Mouse (Mus musculus): ENCODE measurements around the gene Alkbh2. TPM values are rescaled to one million over a fixed set of nuclear protein-coding genes. Genes with fewer than 3 reads are reported as not detected.

Gene Alkbh2
- polyA plus RNA-seq, 1 experiment, result 5.2 TPM

- Histone ChIP-seq H3ac (ENCODE audit: control insufficient read depth, insufficient read length, low read depth) (no peak overlapping the region), H3K79me2 (ENCODE audit: control insufficient read depth, insufficient read depth) (no peaks in the 10 kb centered on the region), H3K36me3 (ENCODE audit: control insufficient read depth, insufficient read depth) (no peaks in the 10 kb centered on the region), H3K79me3 (ENCODE audit: low read depth) (no peaks in the 10 kb centered on the region), H3K27me3 (ENCODE audit: control insufficient read depth, insufficient read depth, insufficient read length) (peaks cover 22% of the 10 kb centered on the region), H3K4me3 (ENCODE audit: insufficient read depth, poor library complexity, severe bottlenecking) (no peak overlapping the region)
- no peak for TF ChIP-seq CTCF (IDR thresholded peaks at IDR 0.05; ENCODE audit: control insufficient read depth, insufficient read depth, insufficient read length)
- no peak for TF ChIP-seq USF1 (IDR thresholded peaks at IDR 0.05; ENCODE audit: low read depth)
These were observed 25.5 kb upstream of the Alkbh2 start for GRCm38 (mm10) chr5:114153490-114153889.

- H3K4me3 ChIP-seq (ENCODE audit: insufficient read depth, poor library complexity, severe bottlenecking), result no peak overlapping the region
- TF ChIP-seq CEBPB (IDR thresholded peaks at IDR 0.05; ENCODE audit: low read depth), result no peak
- TF ChIP-seq USF1 (IDR thresholded peaks at IDR 0.05; ENCODE audit: low read depth), result no peak
- no peak for TF ChIP-seq FOSL1 (IDR thresholded peaks at IDR 0.05; ENCODE audit: insufficient read depth, low read length, poor library complexity, severe bottlenecking)
- TF ChIP-seq MAX (IDR thresholded peaks at IDR 0.05), result no peak
- TF ChIP-seq CTCF (IDR thresholded peaks at IDR 0.05; ENCODE audit: control insufficient read depth, insufficient read depth, insufficient read length), result no peak
- no peak for TF ChIP-seq MYOG (IDR thresholded peaks at IDR 0.05; ENCODE audit: control insufficient read depth, extremely low read depth, insufficient read length)
- no peak for TF ChIP-seq MYOD1 (IDR thresholded peaks at IDR 0.05; ENCODE audit: control insufficient read depth, insufficient read length, low read depth)
These were observed 24.5 kb upstream of the Alkbh2 start for GRCm38 (mm10) chr5:114152359-114153092.

DNA sequence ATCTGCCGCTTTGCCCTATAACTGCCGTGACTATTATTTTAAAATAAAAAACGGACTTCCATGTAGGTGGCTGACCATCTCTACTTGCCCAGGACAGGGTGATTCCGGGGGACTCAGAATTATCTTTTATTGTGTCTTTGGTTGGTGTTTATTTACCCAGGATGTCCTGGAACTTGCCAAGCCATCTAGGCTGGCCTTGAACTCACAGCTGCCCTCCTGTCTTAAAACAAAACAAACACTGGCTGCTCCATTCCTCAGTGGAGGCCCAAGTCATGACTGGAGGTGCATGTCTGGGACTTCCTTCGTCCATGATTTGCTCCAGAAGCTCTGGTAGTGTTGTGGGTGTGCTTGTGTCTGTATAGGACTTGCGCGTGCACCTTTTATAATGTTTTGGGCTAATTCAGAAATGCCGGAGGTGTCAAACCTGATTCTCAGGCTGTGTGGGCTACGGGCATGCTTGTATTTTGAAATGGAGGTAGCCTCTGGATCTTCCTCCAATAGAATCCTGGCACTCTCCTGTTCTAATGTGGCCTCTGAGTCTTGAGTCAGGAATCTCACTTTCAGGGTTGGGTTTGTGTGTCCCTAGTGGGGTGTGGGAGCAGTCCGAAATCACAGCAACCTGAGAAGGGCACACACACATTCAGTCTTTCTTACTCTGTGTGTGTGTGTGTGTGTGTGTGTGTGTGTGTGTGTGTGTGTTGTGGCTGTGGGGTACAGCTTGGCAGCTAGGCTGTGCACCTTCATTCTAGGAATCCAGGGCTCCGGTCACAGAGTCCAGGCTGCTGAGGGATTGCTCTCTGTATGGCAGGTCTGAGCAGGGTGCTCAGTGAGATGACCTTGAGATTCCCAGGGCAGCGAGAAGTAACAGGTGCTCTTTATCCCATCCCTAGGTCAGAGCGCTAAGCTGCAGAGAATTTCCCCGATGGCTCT, 19.3 kb upstream of the Alkbh2 start:
- TF ChIP-seq CEBPB (IDR thresholded peaks at IDR 0.05; ENCODE audit: low read depth) (no peak), FOSL1 (IDR thresholded peaks at IDR 0.05; ENCODE audit: insufficient read depth, low read length, poor library complexity, severe bottlenecking) (no peak), MYOG (IDR thresholded peaks at IDR 0.05; ENCODE audit: control insufficient read depth, extremely low read depth, insufficient read length) (no peak), USF1 (IDR thresholded peaks at IDR 0.05; ENCODE audit: low read depth) (no peak), MYOD1 (IDR thresholded peaks at IDR 0.05; ENCODE audit: control insufficient read depth, insufficient read length, low read depth) (no peak), MAX (IDR thresholded peaks at IDR 0.05) (no peak), CTCF (IDR thresholded peaks at IDR 0.05; ENCODE audit: control insufficient read depth, insufficient read depth, insufficient read length) (no peak)
- peaks cover 31% of the 10 kb centered on the region for H3K27me3 ChIP-seq (ENCODE audit: control insufficient read depth, insufficient read depth, insufficient read length)
- no peaks in the 10 kb centered on the region for H3K36me3 ChIP-seq (ENCODE audit: control insufficient read depth, insufficient read depth)
- H3K4me3 ChIP-seq (ENCODE audit: insufficient read depth, poor library complexity, severe bottlenecking), result no peak overlapping the region
- no peaks in the 10 kb centered on the region for H3K79me2 ChIP-seq (ENCODE audit: control insufficient read depth, insufficient read depth)
- no peaks in the 10 kb centered on the region for H3K79me3 ChIP-seq (ENCODE audit: low read depth)
- H3ac ChIP-seq (ENCODE audit: control insufficient read depth, insufficient read length, low read depth), result no peak overlapping the region

More at GRCm38 (mm10) chr5:114152359-114153092, 24.5 kb upstream of the Alkbh2 start:
- Histone ChIP-seq H3K79me3 (ENCODE audit: low read depth) (no peaks in the 10 kb centered on the region), H3K36me3 (ENCODE audit: control insufficient read depth, insufficient read depth) (no peaks in the 10 kb centered on the region), H3ac (ENCODE audit: control insufficient read depth, insufficient read length, low read depth) (no peak overlapping the region), H3K27me3 (ENCODE audit: control insufficient read depth, insufficient read depth, insufficient read length) (peaks cover 24% of the 10 kb centered on the region), H3K79me2 (ENCODE audit: control insufficient read depth, insufficient read depth) (no peaks in the 10 kb centered on the region)

GRCm38 (mm10) chr5:114146028-114146888, 18.2 kb upstream of the Alkbh2 start, which contains the start of gene Acacb:
Gene Acacb (plus strand): TSS chr5:114146535.
- Histone ChIP-seq H3K79me2 (ENCODE audit: control insufficient read depth, insufficient read depth) (no peaks in the 10 kb centered on the region), H3K79me3 (ENCODE audit: low read depth) (no peaks in the 10 kb centered on the region), H3K27me3 (ENCODE audit: control insufficient read depth, insufficient read depth, insufficient read length) (peaks cover 22% of the 10 kb centered on the region), H3K36me3 (ENCODE audit: control insufficient read depth, insufficient read depth) (no peaks in the 10 kb centered on the region), H3K4me3 (ENCODE audit: insufficient read depth, poor library complexity, severe bottlenecking) (no peak within 1 kb of the TSS), H3ac (ENCODE audit: control insufficient read depth, insufficient read length, low read depth) (no peak within 1 kb of the TSS)
- TF ChIP-seq MYOD1 (IDR thresholded peaks at IDR 0.05; ENCODE audit: control insufficient read depth, insufficient read length, low read depth) (no peak), USF1 (IDR thresholded peaks at IDR 0.05; ENCODE audit: low read depth) (no peak), MAX (IDR thresholded peaks at IDR 0.05) (no peak), MYOG (IDR thresholded peaks at IDR 0.05; ENCODE audit: control insufficient read depth, extremely low read depth, insufficient read length) (no peak), CEBPB (IDR thresholded peaks at IDR 0.05; ENCODE audit: low read depth) (no peak), CTCF (IDR thresholded peaks at IDR 0.05; ENCODE audit: control insufficient read depth, insufficient read depth, insufficient read length) (no peak), FOSL1 (IDR thresholded peaks at IDR 0.05; ENCODE audit: insufficient read depth, low read length, poor library complexity, severe bottlenecking) (no peak)

DNA sequence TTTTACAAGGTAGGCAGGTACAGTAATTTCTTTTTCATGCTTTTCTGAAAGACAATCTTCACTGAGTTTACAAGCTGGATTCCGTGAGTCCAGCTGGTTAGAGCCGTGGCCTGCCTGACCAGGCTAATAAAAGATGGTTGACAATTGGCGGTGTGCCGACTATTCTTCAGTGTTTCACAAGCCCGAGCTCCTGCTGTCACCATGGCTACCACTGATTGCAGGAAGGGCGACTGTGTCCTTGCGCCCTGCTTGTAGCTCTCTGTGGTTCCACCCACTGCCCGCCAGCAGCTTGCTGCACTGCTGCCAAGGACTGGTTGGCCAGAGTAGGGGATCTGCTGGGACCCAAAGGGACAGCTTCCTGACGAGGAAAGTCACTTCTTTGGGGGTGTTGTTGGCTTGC, 11.2 kb upstream of the Alkbh2 start:
- Histone ChIP-seq H3K4me3 (ENCODE audit: insufficient read depth, poor library complexity, severe bottlenecking) (no peak overlapping the region), H3K79me2 (ENCODE audit: control insufficient read depth, insufficient read depth) (no peaks in the 10 kb centered on the region), H3K27me3 (ENCODE audit: control insufficient read depth, insufficient read depth, insufficient read length) (no peaks in the 10 kb centered on the region), H3ac (ENCODE audit: control insufficient read depth, insufficient read length, low read depth) (no peak overlapping the region), H3K79me3 (ENCODE audit: low read depth) (no peaks in the 10 kb centered on the region), H3K36me3 (ENCODE audit: control insufficient read depth, insufficient read depth) (peaks cover 8% of the 10 kb centered on the region)
- no peak for TF ChIP-seq MAX (IDR thresholded peaks at IDR 0.05)
- TF ChIP-seq FOSL1 (IDR thresholded peaks at IDR 0.05; ENCODE audit: insufficient read depth, low read length, poor library complexity, severe bottlenecking), result no peak
- TF ChIP-seq CEBPB (IDR thresholded peaks at IDR 0.05; ENCODE audit: low read depth), result no peak
- no peak for TF ChIP-seq USF1 (IDR thresholded peaks at IDR 0.05; ENCODE audit: low read depth)
- no peak for TF ChIP-seq MYOD1 (IDR thresholded peaks at IDR 0.05; ENCODE audit: control insufficient read depth, insufficient read length, low read depth)
- TF ChIP-seq CTCF (IDR thresholded peaks at IDR 0.05; ENCODE audit: control insufficient read depth, insufficient read depth, insufficient read length), result no peak
- TF ChIP-seq MYOG (IDR thresholded peaks at IDR 0.05; ENCODE audit: control insufficient read depth, extremely low read depth, insufficient read length), result no peak
